Mouse (Mus musculus): ENCODE measurements around the gene Serbp1. TPM values are rescaled to one million over a fixed set of nuclear protein-coding genes. Genes with fewer than 3 reads are reported as not detected.

Serbp1 gene
- polyA plus RNA-seq, 1 experiment, result 39.9 TPM

GRCm38 (mm10) chr6:67229922-67230518 is 8.0 kb upstream of the Serbp1 start:
- DNase-seq (ENCODE audit: low read depth, low spot score), result no peak
- 23% methylated on average over 11 of the region's 11 CpGs for WGBS

GRCm38 (mm10) chr6:67230950-67231349 is 7.0 kb upstream of the Serbp1 start:
- DNase-seq (ENCODE audit: low read depth, low spot score), result no peak

- 72% methylated on average over 3 of the region's 3 CpGs for WGBS
- no peak for DNase-seq (ENCODE audit: low read depth, low spot score)
These were observed 2.3 kb upstream of the Serbp1 start for GRCm38 (mm10) chr6:67235649-67236048.

GRCm38 (mm10) chr6:67236491-67237234 is 1.3 kb upstream of the Serbp1 start:
- no peak for DNase-seq (ENCODE audit: low read depth, low spot score)
- 81% methylated on average over 7 of the region's 7 CpGs for WGBS

- 89% methylated on average over 3 of the region's 3 CpGs for WGBS
- no peak for DNase-seq (ENCODE audit: low read depth, low spot score)
These were observed 3.3 kb downstream of the Serbp1 start for GRCm38 (mm10) chr6:67241263-67241662.

- no peak for DNase-seq (ENCODE audit: low read depth, low spot score)
- 50% methylated on average over 7 of the region's 7 CpGs for WGBS
These were observed 5.9 kb downstream of the Serbp1 start for GRCm38 (mm10) chr6:67243765-67244420.

GRCm38 (mm10) chr6:67244451-67244850 is 6.5 kb downstream of the Serbp1 start:
- WGBS, result 84% methylated on average over 5 of the region's 5 CpGs
- no peak for DNase-seq (ENCODE audit: low read depth, low spot score)

- no peak for DNase-seq (ENCODE audit: low read depth, low spot score)
- 43% methylated on average over 4 of the region's 4 CpGs for WGBS
These were observed 13.1 kb downstream of the Serbp1 start for GRCm38 (mm10) chr6:67251095-67251494.

GRCm38 (mm10) chr6:67264935-67265334 is 27.0 kb downstream of the Serbp1 start:
- DNase-seq (ENCODE audit: low read depth, low spot score), result no peak
- 91% methylated on average over 7 of the region's 7 CpGs for WGBS

- WGBS, result under 1% methylated on average over 23 of the region's 23 CpGs
- peak; percentile 38 for DNase-seq (ENCODE audit: low read depth, low spot score)
These were observed 28.2 kb downstream of the Serbp1 start for GRCm38 (mm10) chr6:67266159-67266657.

GRCm38 (mm10) chr6:67266664-67267407 is 28.9 kb downstream of the Serbp1 start:
- under 1% methylated on average over 68 of the region's 68 CpGs for WGBS
- peak; percentile 96 for DNase-seq (ENCODE audit: low read depth, low spot score)

GRCm38 (mm10) chr6:67267408-67268244 is 29.6 kb downstream of the Serbp1 start:
- WGBS, result under 1% methylated on average over 65 of the region's 65 CpGs
- peak; percentile 24 for DNase-seq (ENCODE audit: low read depth, low spot score)

- WGBS, result 0% methylated on average over 2 of the region's 2 CpGs
These were observed 30.3 kb downstream of the Serbp1 start for GRCm38 (mm10) chr6:67268245-67268612.

GRCm38 (mm10) chr6:67268983-67269382 is 31.0 kb downstream of the Serbp1 start:
- no peak for DNase-seq (ENCODE audit: low read depth, low spot score)
- WGBS, result 9% methylated on average over 1 of the region's 1 CpGs

More at GRCm38 (mm10) chr6:67268245-67268612, 30.3 kb downstream of the Serbp1 start:
- DNase-seq (ENCODE audit: low read depth, low spot score), result no peak

- no peak for DNase-seq (ENCODE audit: low read depth, low spot score)
- 12% methylated on average over 2 of the region's 2 CpGs for WGBS
These were observed 31.5 kb downstream of the Serbp1 start for GRCm38 (mm10) chr6:67269459-67269858.

- 71% methylated on average over 5 of the region's 5 CpGs for WGBS
- no peak for DNase-seq (ENCODE audit: low read depth, low spot score)
These were observed 40.0 kb downstream of the Serbp1 start for GRCm38 (mm10) chr6:67277944-67278343.

GRCm38 (mm10) chr6:67281614-67282197 is 43.7 kb downstream of the Serbp1 start:
- WGBS, result 76% methylated on average over 9 of the region's 9 CpGs
- no peak for DNase-seq (ENCODE audit: low read depth, low spot score)

GRCm38 (mm10) chr6:67282897-67283296 is 44.9 kb downstream of the Serbp1 start:
- DNase-seq (ENCODE audit: low read depth, low spot score), result no peak
- 61% methylated on average over 1 of the region's 1 CpGs for WGBS
